Mouse (Mus musculus) testis, adult 2 months (tissue): ENCODE measurements around the gene Aox2. TPM values are rescaled to one million over a fixed set of nuclear protein-coding genes. Genes with fewer than 3 reads are reported as not detected.
A peak's percentile ranks its signal among the peaks of the same experiment; 100 is the strongest.

Source experiments
- H3K27ac ChIP-seq: fragments of 200-500 bp; 2 replicates; pipeline ENCODE4 v1.5.1; 2012; ENCODE audit warnings: low read depth, low read length; ENCODE audit not compliant: control insufficient read depth, insufficient read depth
- H3K27me3 ChIP-seq: fragments of 200-500 bp; 2 replicates; pipeline ENCODE4 v1.6.1; 2012; ENCODE audit warnings: mild to moderate bottlenecking, low read length, moderate library complexity; ENCODE audit not compliant: control insufficient read depth, insufficient read depth
- H3K36me3 ChIP-seq: fragments of 200-500 bp; 2 replicates; pipeline ENCODE4 v1.6.1; 2012; ENCODE audit warnings: mild to moderate bottlenecking, low read length; ENCODE audit not compliant: control insufficient read depth, insufficient read depth
- H3K4me1 ChIP-seq: fragments of 200-500 bp; 2 replicates; pipeline ENCODE4 v1.6.1; 2012; ENCODE audit warnings: low read length; ENCODE audit not compliant: control insufficient read depth, insufficient read depth
- H3K4me3 ChIP-seq: fragments of 200-500 bp; 2 replicates; pipeline ENCODE4 v1.5.1; 2012; ENCODE audit warnings: low read depth, mild to moderate bottlenecking, low read length, moderate library complexity, mixed read lengths; ENCODE audit not compliant: control insufficient read depth
- CTCF ChIP-seq: fragments of 200-500 bp; IDR thresholded peaks from 2 replicates; pipeline ENCODE4 v1.5.1; 2012; ENCODE audit warnings: low read depth, mild to moderate bottlenecking, inconsistent platforms, low read length, moderate library complexity; ENCODE audit not compliant: control insufficient read depth, insufficient read depth, insufficient replicate concordance
- POLR2A ChIP-seq: fragments of 200-500 bp; IDR thresholded peaks from 2 replicates; pipeline ENCODE4 v1.6.1; 2012; ENCODE audit warnings: low read depth, mild to moderate bottlenecking, inconsistent platforms, low read length, moderate library complexity; ENCODE audit not compliant: control insufficient read depth
- polyA plus RNA-seq: library from polyadenylated mRNA; depleted of rRNA; stranded (reverse); fragments of >200 nt; gene quantifications from 2 replicates; pipeline ENCODE4 v1.2.3, GENCODE M21; 2012; rRNA removed

The Aox2 gene
- polyA plus RNA-seq, 1 experiment = 0.27 TPM

- H3K36me3 ChIP-seq = peaks cover 3% of the 10 kb centered on the region
Measured at GRCm38 (mm10) chr1:58416048-58416447, 137.9 kb downstream of the Aox2 start.

GRCm38 (mm10) chr1:58420032-58420431 is 141.9 kb downstream of the Aox2 start:
- TF ChIP-seq CTCF (no peak), POLR2A (no peak)
- Histone ChIP-seq H3K4me3 (peak overlapping the region; percentile 13), H3K27me3 (no peaks in the 10 kb centered on the region), H3K4me1 (peaks cover 2% of the 10 kb centered on the region; the same call in 1 of the 2 replicates), H3K36me3 (peaks cover 3% of the 10 kb centered on the region), H3K27ac (no peak overlapping the region)

More at GRCm38 (mm10) chr1:58416048-58416447, 137.9 kb downstream of the Aox2 start:
- Histone ChIP-seq H3K4me1 (no peaks in the 10 kb centered on the region), H3K27ac (no peak overlapping the region), H3K27me3 (no peaks in the 10 kb centered on the region), H3K4me3 (no peak overlapping the region)
- TF ChIP-seq POLR2A (no peak), CTCF (no peak)

GRCm38 (mm10) chr1:58420961-58421360 is 142.8 kb downstream of the Aox2 start:
- Histone ChIP-seq H3K4me3 (peak overlapping the region; percentile 34; the same call in 1 of the 2 replicates), H3K4me1 (peaks cover 2% of the 10 kb centered on the region; the same call in 1 of the 2 replicates), H3K36me3 (peaks cover 3% of the 10 kb centered on the region), H3K27me3 (no peaks in the 10 kb centered on the region), H3K27ac (no peak overlapping the region)
- no peak for TF ChIP-seq POLR2A
- no peak for TF ChIP-seq CTCF

GRCm38 (mm10) chr1:58422879-58423278 is 144.8 kb downstream of the Aox2 start:
- Histone ChIP-seq H3K36me3 (peaks cover 3% of the 10 kb centered on the region), H3K27me3 (no peaks in the 10 kb centered on the region), H3K4me1 (peaks cover 2% of the 10 kb centered on the region; the same call in 1 of the 2 replicates), H3K27ac (peak overlapping the region; percentile 99), H3K4me3 (peak overlapping the region; percentile 100)
- TF ChIP-seq POLR2A (no peak), CTCF (no peak)

- Histone ChIP-seq H3K36me3 (peaks cover 3% of the 10 kb centered on the region), H3K4me1 (peaks cover 2% of the 10 kb centered on the region; the same call in 1 of the 2 replicates), H3K27ac (peak within 1 kb of the TSS; percentile 99), H3K27me3 (no peaks in the 10 kb centered on the region), H3K4me3 (peak within 1 kb of the TSS; percentile 100)
- no peak for TF ChIP-seq CTCF
- TF ChIP-seq POLR2A = peak; percentile 99
Measured at GRCm38 (mm10) chr1:58423371-58424248, 145.5 kb downstream of the Aox2 start, which contains the start of gene Clk1. Gene Clk1, minus strand, starts transcription at chr1:58424066.

DNA sequence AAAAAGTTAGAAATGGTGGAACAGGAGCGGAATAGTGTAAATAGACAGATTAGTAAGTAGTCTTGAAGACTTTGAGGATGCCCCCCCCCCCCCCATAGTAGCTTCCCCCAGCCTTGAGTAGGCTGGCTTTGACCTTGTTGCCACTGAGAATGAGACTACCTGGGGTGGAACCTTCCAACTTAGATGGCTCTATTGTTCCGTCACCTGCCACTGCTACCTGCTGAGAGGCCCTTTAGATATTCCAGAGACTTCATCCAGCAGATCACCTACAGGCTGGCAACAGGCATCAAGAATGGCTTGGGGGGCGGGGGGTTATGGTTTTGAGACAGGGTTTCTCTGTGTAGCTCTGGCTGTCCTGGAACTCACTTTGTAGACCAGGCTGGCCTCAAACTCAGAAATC is 146.4 kb downstream of the Aox2 start:
- H3K27me3 ChIP-seq = no peaks in the 10 kb centered on the region
- H3K36me3 ChIP-seq = peaks cover 1% of the 10 kb centered on the region
- peak overlapping the region; percentile 100 for H3K4me3 ChIP-seq
- peaks cover 2% of the 10 kb centered on the region; the same call in 1 of the 2 replicates for H3K4me1 ChIP-seq
- TF ChIP-seq POLR2A (no peak; the same call in 1 of the 2 replicates), CTCF (no peak)
- H3K27ac ChIP-seq = peak overlapping the region; percentile 12; the same call in 1 of the 2 replicates

Other genes starting within 250 kb of the Aox2 start
- gene Aox1, start 248.4 kb upstream of the Aox2 start, polyA plus RNA-seq = 2.7 and 3.3 TPM in 2 replicates
- 8.7 and 9.6 TPM in 2 replicates for gene Aox3, start 165.2 kb upstream of the Aox2 start, polyA plus RNA-seq
- 1.0 and 1.6 TPM in 2 replicates for gene Aox4, start 67.9 kb upstream of the Aox2 start, polyA plus RNA-seq
- gene Bzw1, start 114.6 kb downstream of the Aox2 start, polyA plus RNA-seq = 92.7 and 99.2 TPM in 2 replicates
- gene Clk1, start 145.7 kb downstream of the Aox2 start, polyA plus RNA-seq = 20.8 and 27.8 TPM in 2 replicates
- 8.0 and 8.3 TPM in 2 replicates for gene Nif3l1, start 166.8 kb downstream of the Aox2 start, polyA plus RNA-seq
- 13.4 and 14.8 TPM in 2 replicates for gene Ppil3, start 167.2 kb downstream of the Aox2 start, polyA plus RNA-seq
- 10.5 and 12.8 TPM in 2 replicates for gene Orc2, start 226.8 kb downstream of the Aox2 start, polyA plus RNA-seq